Mouse (Mus musculus) ES-Bruce4 (cell line): Measurements from ENCODE around the gene Mdh2. TPM values are rescaled to one million over a fixed set of nuclear protein-coding genes. Genes with fewer than 3 reads are reported as not detected.

ENCODE experiments used
- H3K27ac ChIP-seq: 2 replicates; pipeline ENCODE4 v1.5.1; 2012; ENCODE audit warnings: low read length, inconsistent platforms; ENCODE audit not compliant: insufficient read depth
- H3K27me3 ChIP-seq: 2 replicates; pipeline ENCODE4 v1.6.1; 2012; ENCODE audit warnings: mild to moderate bottlenecking, low read length, inconsistent platforms; ENCODE audit not compliant: control insufficient read depth, poor library complexity, insufficient read depth, severe bottlenecking
- H3K36me3 ChIP-seq: 2 replicates; pipeline ENCODE4 v1.6.1; 2012; ENCODE audit warnings: inconsistent platforms, mild to moderate bottlenecking, low read length, moderate library complexity; ENCODE audit not compliant: control insufficient read depth, poor library complexity, insufficient read depth, severe bottlenecking
- H3K4me1 ChIP-seq: one replicate; pipeline ENCODE4 v1.8.1; 2011; ENCODE audit warnings: low read length; ENCODE audit not compliant: control insufficient read depth, insufficient read depth
- H3K4me3 ChIP-seq: 2 replicates; pipeline ENCODE4 v1.5.1; 2011; ENCODE audit warnings: low read depth, mild to moderate bottlenecking, low read length
- H3K9ac ChIP-seq: 2 replicates; pipeline ENCODE4 v1.6.1; 2012; ENCODE audit warnings: low read depth, mild to moderate bottlenecking, inconsistent platforms; ENCODE audit not compliant: poor library complexity, severe bottlenecking
- H3K9me3 ChIP-seq: replicated peaks from 2 replicates; pipeline ENCODE4 v1.6.1; 2012; ENCODE audit warnings: mild to moderate bottlenecking, low read length, inconsistent platforms; ENCODE audit not compliant: control insufficient read depth, poor library complexity, insufficient read depth, severe bottlenecking
- CTCF ChIP-seq: IDR thresholded peaks from one replicate; pipeline ENCODE4 v1.8.1; 2011; ENCODE audit warnings: low read depth, low read length
- EP300 ChIP-seq: IDR thresholded peaks from 2 replicates; pipeline ENCODE4 v1.6.1; 2011; ENCODE audit warnings: low read depth, low read length; ENCODE audit not compliant: insufficient read depth
- POLR2A ChIP-seq: IDR thresholded peaks from one replicate; pipeline ENCODE4 v1.8.1; 2011; ENCODE audit warnings: low read length; ENCODE audit not compliant: insufficient read depth
- polyA plus RNA-seq: library from polyadenylated mRNA; stranded (reverse); fragments of >200 nt; gene quantifications from 2 replicates; pipeline ENCODE4 v1.2.4, GENCODE M21; 2011; ENCODE audit warnings: low read depth; ENCODE audit not compliant: missing spikeins, insufficient read depth, insufficient read length

Gene Mdh2
- polyA plus RNA-seq, 1 experiment, result 377 TPM

DNA sequence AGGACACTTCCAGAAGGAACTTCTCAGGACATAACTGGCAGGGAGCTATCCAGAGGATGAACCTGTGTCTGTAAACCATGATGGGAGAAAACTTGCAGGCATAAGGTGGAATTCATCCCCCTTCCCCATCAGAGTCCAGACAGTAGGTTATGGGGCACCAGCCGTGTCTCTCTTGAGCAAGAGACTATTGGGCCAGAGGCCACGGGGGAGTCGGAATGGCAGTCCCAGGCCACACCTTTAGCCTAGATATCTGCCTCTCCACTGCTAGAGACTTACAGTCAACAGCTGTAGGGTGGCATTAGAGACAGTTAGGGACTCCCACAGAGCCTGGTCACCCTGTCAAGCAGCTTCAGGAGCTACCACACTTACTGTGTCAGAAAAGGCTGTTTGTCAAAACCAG is 16.4 kb upstream of the Mdh2 start:
- no peak overlapping the region for H3K9ac ChIP-seq
- TF ChIP-seq CTCF (no peak), POLR2A (no peak), EP300 (no peak)
- no peaks in the 10 kb centered on the region for H3K36me3 ChIP-seq
- H3K4me1 ChIP-seq, result no peaks in the 10 kb centered on the region
- no peak overlapping the region for H3K4me3 ChIP-seq
- no peaks in the 10 kb centered on the region for H3K9me3 ChIP-seq
- H3K27me3 ChIP-seq, result no peaks in the 10 kb centered on the region
- H3K27ac ChIP-seq, result no peak overlapping the region

- no peaks in the 10 kb centered on the region for H3K27me3 ChIP-seq
- TF ChIP-seq CTCF (peak; percentile 88), POLR2A (no peak)
- H3K9ac ChIP-seq, result no peak overlapping the region
- no peak overlapping the region for H3K27ac ChIP-seq
- no peaks in the 10 kb centered on the region for H3K36me3 ChIP-seq
- H3K4me3 ChIP-seq, result no peak overlapping the region
- no peaks in the 10 kb centered on the region for H3K9me3 ChIP-seq
- no peaks in the 10 kb centered on the region for H3K4me1 ChIP-seq
Measured at GRCm38 (mm10) chr5:135763526-135763925, 14.8 kb upstream of the Mdh2 start.

- no peak overlapping the region for H3K27ac ChIP-seq
- no peaks in the 10 kb centered on the region for H3K27me3 ChIP-seq
- H3K9ac ChIP-seq, result no peak overlapping the region
- H3K4me3 ChIP-seq, result no peak overlapping the region
- TF ChIP-seq POLR2A, result no peak
- H3K9me3 ChIP-seq, result no peaks in the 10 kb centered on the region
- no peaks in the 10 kb centered on the region for H3K4me1 ChIP-seq
- H3K36me3 ChIP-seq, result no peaks in the 10 kb centered on the region
Measured at GRCm38 (mm10) chr5:135764971-135765370, 13.3 kb upstream of the Mdh2 start.

GRCm38 (mm10) chr5:135772519-135772918 is 5.8 kb upstream of the Mdh2 start:
- no peak overlapping the region for H3K27ac ChIP-seq
- H3K27me3 ChIP-seq, result no peaks in the 10 kb centered on the region
- H3K9ac ChIP-seq, result no peak overlapping the region
- no peaks in the 10 kb centered on the region for H3K36me3 ChIP-seq
- H3K4me1 ChIP-seq, result no peaks in the 10 kb centered on the region
- TF ChIP-seq EP300, result no peak
- no peak for TF ChIP-seq CTCF
- no peak for TF ChIP-seq POLR2A
- no peaks in the 10 kb centered on the region for H3K9me3 ChIP-seq
- no peak overlapping the region for H3K4me3 ChIP-seq

DNA sequence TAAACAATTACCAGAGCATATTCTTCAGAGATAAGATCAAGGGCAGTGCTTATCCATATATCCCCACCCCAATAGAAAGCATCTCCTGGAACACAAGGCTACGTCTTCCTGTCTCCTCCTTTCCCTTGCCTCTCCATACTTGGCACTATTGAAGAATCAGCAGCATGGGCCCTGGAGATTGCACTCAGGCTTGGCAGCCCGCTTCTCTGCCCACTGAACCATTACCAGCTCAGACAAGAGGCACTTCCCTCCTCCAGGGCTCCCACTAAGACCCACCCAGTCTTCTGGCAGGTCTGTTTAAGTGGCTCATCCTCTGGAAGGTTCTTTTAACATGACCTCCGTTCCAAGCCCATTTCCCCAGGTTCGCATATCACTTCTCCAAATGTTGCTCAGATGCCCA is 1.7 kb upstream of the Mdh2 start:
- TF ChIP-seq CTCF (no peak), POLR2A (no peak), EP300 (no peak)
- Histone ChIP-seq H3K9me3 (no peaks in the 10 kb centered on the region), H3K27me3 (no peaks in the 10 kb centered on the region), H3K36me3 (peaks cover 4% of the 10 kb centered on the region; the same call in 1 of the 2 replicates), H3K4me1 (peaks cover 4% of the 10 kb centered on the region), H3K27ac (no peak overlapping the region), H3K9ac (no peak overlapping the region), H3K4me3 (no peak overlapping the region)

DNA sequence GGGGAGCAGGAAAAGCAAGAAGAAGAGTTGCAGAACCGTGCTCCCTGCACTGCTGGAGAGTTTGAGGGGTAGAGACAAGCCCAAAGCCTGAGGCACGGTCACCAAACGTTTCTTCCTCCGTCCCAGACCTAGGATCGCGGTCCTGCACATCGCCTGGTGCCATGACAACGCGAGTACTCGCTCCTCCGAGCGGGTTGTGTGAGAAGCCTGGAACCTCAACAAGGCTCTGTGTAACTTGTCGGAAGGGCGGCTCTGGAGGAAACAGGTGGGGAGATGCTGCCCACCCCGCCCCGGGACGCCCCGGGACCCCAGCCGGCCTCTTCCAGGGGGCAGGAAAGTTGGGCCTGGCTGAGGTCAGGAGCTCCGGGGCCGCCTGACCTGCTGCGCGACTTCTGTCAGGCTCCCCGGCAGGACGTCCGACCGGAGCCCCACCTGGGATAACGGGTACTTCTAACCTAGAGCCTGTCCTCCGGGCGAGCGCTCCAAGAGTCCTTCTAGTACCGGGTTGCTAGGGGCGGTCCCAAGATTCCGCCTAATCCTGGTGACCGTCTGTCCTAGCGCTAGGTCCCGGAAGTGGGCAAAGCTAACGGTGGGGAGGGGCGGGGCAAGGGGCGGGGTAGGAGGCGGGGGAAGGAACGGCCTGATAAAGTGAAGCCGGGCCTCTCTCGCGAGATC is 347 bp upstream of the Mdh2 start, which contains the start of gene Styxl1:
Styxl1 (minus strand) TSS at position 590 of the 675 bp plus-strand sequence.
- Histone ChIP-seq H3K9me3 (no peaks in the 10 kb centered on the region), H3K27ac (0 out of 2 replicates have a peak within 1 kb of the TSS, but pooled peaks have one; percentile 20), H3K27me3 (no peaks in the 10 kb centered on the region), H3K9ac (peak within 1 kb of the TSS; percentile 88), H3K4me3 (peak within 1 kb of the TSS; percentile 93), H3K36me3 (peaks cover 14% of the 10 kb centered on the region), H3K4me1 (peaks cover 4% of the 10 kb centered on the region)
- no peak for TF ChIP-seq CTCF
- TF ChIP-seq POLR2A, result no peak
- TF ChIP-seq EP300, result no peak
